Mouse (Mus musculus): ENCODE results near the gene Zfp277. TPM values are rescaled to one million over a fixed set of nuclear protein-coding genes. Genes with fewer than 3 reads are reported as not detected.

The Zfp277 gene
- polyA plus RNA-seq, 2 experiments = 5.1 to 7.4 TPM

DNA sequence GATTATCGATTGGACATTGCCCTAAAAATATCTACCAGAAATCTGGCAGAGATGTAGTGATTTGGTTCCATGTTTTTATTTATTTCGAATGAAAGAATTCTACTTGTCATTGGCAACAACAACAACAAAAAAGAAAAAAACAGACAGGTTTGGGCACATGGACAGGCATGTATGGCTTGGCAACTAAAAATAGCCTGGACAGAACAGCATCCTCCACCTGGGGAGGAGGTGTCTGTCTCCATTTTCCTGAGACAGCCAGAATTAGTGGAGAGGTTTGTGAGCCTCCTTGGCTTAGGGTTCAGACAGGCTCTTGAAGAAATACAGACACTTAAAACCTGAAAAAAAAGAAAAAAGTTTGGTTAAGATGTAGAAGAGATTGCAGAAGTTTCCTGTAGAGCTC, 10.8 kb upstream of the Zfp277 start:
- Histone ChIP-seq H3K4me3 (ENCODE audit: insufficient read depth in 1 of 2, low read depth in 2 of 2, low read length in 2 of 2) (no peak overlapping the region), H3K9me3 (ENCODE audit: control insufficient read depth, low read length) (no peaks in the 10 kb centered on the region), H3K27me3 (ENCODE audit: control insufficient read depth, insufficient read depth, low read length) (no peaks in the 10 kb centered on the region), H3K27ac (no peak overlapping the region), H3K4me1 (replicated peaks; ENCODE audit: control insufficient read depth in 2 of 2, insufficient read depth in 2 of 2, low read length in 1 of 2) (no peaks in the 10 kb centered on the region), H3K36me3 (replicated peaks; ENCODE audit: control insufficient read depth, insufficient read depth, low read depth) (no peaks in the 10 kb centered on the region), H3K9ac (replicated peaks) (no peak overlapping the region), H3K4me2 (ENCODE audit: low read depth) (no peak overlapping the region)
- ATAC-seq (ENCODE audit: insufficient read depth) (no peak), DNase-seq (ENCODE audit: low read depth in 3 of 3, low spot score in 3 of 3) (no peak)
- TF ChIP-seq EP300 (IDR thresholded peaks at IDR 0.05; ENCODE audit: low read depth) = no peak
- no peak for TF ChIP-seq CTCF (IDR thresholded peaks at IDR 0.05; ENCODE audit: low read depth)
- 56% methylated on average over 2 of the region's 2 CpGs for WGBS (ENCODE audit: insufficient replicate concordance)

DNA sequence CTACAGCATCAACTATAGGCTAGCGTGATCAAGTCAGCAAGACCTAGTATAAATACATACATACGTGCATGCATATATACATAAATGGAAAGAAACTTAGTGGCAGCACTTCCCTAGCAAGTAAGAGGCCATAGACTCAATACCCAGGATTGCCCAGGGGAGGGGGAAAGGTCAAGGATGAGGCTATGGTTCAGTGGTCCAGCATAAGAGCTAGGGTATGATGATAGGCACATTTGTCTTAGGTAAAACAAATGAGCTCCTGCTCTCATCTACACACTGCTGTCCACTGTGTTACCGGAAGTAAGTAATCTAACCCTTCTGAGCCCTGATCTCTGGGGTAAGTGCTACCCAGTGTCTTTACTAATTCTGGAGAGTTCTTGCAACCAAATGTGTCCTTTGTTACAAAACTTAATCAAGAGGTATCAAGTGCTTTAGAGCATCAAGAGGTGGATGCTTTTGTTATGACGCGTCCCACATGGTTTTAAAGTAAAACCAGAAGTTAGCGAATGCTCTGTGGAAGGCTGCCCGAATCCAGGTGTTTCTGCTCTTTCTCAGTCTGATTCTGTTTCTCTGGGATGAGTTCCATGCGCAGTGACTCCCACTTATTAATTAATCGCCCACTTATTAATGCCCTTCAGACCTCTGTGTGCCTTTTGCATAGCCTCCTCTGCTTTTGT, 3.6 kb upstream of the Zfp277 start:
- Histone ChIP-seq H3K4me3 (ENCODE audit: insufficient read depth in 1 of 2, low read depth in 2 of 2, low read length in 2 of 2) (no peak overlapping the region), H3K4me1 (replicated peaks; ENCODE audit: control insufficient read depth in 2 of 2, insufficient read depth in 2 of 2, low read length in 1 of 2) (peaks cover 2 to 5% of the 10 kb centered on the region in 2 experiments; a peak in 3 of 4 replicates), H3K9ac (replicated peaks) (no peak overlapping the region), H3K36me3 (replicated peaks; ENCODE audit: control insufficient read depth, insufficient read depth, low read depth) (no peaks in the 10 kb centered on the region), H3K4me2 (ENCODE audit: low read depth) (no peak overlapping the region), H3K9me3 (ENCODE audit: control insufficient read depth, low read length) (no peaks in the 10 kb centered on the region), H3K27ac (no peak overlapping the region), H3K27me3 (ENCODE audit: control insufficient read depth, insufficient read depth, low read length) (peaks cover 34% of the 10 kb centered on the region)
- no peak for TF ChIP-seq EP300 (IDR thresholded peaks at IDR 0.05; ENCODE audit: low read depth)
- WGBS (ENCODE audit: insufficient replicate concordance) = 69% methylated on average over 9 of the region's 9 CpGs
- no peak for DNase-seq (ENCODE audit: low read depth in 3 of 3, low spot score in 3 of 3)
- no peak for ATAC-seq (ENCODE audit: insufficient read depth)

- no peaks in the 10 kb centered on the region for H3K9me3 ChIP-seq (ENCODE audit: control insufficient read depth, low read length)
- 7% methylated on average over 10 of the region's 10 CpGs for whole genome bisulfite sequencing (ENCODE audit: insufficient replicate concordance)
- ATAC-seq (ENCODE audit: insufficient read depth) (no peak), DNase-seq (ENCODE audit: low read depth in 3 of 3, low spot score in 3 of 3) (no peak)
- H3K27me3 ChIP-seq (ENCODE audit: control insufficient read depth, insufficient read depth, low read length) = peaks cover 34% of the 10 kb centered on the region
- H3K36me3 ChIP-seq (replicated peaks; ENCODE audit: control insufficient read depth, insufficient read depth, low read depth) = no peaks in the 10 kb centered on the region
- H3K4me1 ChIP-seq (replicated peaks; ENCODE audit: control insufficient read depth in 2 of 2, insufficient read depth in 2 of 2, low read length in 1 of 2) = peaks cover 2 to 5% of the 10 kb centered on the region in 2 experiments; a peak in 3 of 4 replicates
- no peak for TF ChIP-seq EP300 (IDR thresholded peaks at IDR 0.05; ENCODE audit: low read depth)
- TF ChIP-seq CTCF (IDR thresholded peaks at IDR 0.05; ENCODE audit: low read depth) = no peak
- peak overlapping the region; percentile 88 for H3K4me2 ChIP-seq (ENCODE audit: low read depth)
- peak overlapping the region in 1 of 2 experiments; percentile 0; a peak in 1 of 4 replicates for H3K4me3 ChIP-seq (ENCODE audit: insufficient read depth in 1 of 2, low read depth in 2 of 2, low read length in 2 of 2)
- no peak overlapping the region for H3K9ac ChIP-seq (replicated peaks)
- H3K27ac ChIP-seq = no peak overlapping the region
These were observed 2.1 kb upstream of the Zfp277 start for GRCm38 (mm10) chr12:40447561-40448355.

DNA sequence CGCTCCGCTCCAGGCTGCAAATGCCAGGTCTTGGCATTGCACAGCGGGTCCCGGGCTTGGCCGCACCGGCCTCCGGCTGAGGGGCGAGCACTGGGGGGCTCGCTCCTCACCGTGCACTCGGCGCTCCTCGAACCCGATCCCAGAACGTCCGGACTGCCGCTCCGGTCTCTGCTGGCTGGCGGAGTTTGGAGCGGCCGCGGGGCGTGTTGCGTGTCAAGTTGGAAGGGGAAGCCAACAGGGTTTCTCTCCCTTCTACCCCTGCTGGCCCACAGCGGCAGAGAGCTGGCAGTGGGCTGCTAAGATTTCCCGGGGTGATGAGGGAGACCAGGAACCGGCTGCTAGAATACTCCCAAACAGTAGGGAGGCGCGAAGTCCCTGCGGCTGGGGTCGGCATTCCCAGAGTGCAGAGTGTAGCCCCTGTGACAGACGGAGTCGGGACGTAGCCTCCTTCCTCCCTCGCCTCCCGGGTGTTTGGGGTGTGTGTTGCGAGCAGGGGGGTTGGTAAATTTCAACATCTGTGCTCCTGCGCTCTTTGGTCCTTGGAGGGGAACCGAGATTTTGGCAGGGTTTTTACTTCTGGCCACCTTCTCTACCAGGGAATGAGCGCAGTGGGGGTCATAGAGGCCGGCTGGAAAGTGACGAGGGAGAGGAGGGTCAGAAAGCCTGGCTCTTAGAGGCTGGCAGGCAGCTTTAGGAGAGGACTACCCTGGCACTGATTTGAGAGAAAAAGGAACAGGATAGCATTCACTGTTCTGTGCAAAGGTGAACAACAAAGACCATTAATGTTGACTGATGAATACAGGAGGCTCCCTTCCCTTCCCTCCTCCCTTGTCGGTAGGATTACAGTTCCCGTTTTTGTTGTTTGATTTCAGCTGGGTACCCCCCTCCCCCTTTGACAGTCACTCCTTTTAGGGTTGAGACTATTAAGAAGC, 1.0 kb upstream of the Zfp277 start:
- 1% methylated on average over 44 of the region's 44 CpGs for WGBS (ENCODE audit: insufficient replicate concordance)
- H3K27me3 ChIP-seq (ENCODE audit: control insufficient read depth, insufficient read depth, low read length) = peaks cover 34% of the 10 kb centered on the region
- no peak for DNase-seq (ENCODE audit: low read depth in 3 of 3, low spot score in 3 of 3)
- H3K9me3 ChIP-seq (ENCODE audit: control insufficient read depth, low read length) = no peaks in the 10 kb centered on the region
- ATAC-seq (ENCODE audit: insufficient read depth) = no peak
- no peaks in the 10 kb centered on the region for H3K36me3 ChIP-seq (replicated peaks; ENCODE audit: control insufficient read depth, insufficient read depth, low read depth)
- peak overlapping the region; percentile 40 for H3K9ac ChIP-seq (replicated peaks)
- peaks cover 2 to 5% of the 10 kb centered on the region in 2 experiments; a peak in 3 of 4 replicates for H3K4me1 ChIP-seq (replicated peaks; ENCODE audit: control insufficient read depth in 2 of 2, insufficient read depth in 2 of 2, low read length in 1 of 2)
- TF ChIP-seq CTCF (IDR thresholded peaks at IDR 0.05; ENCODE audit: low read depth) (0 out of 2 replicates have a peak, but pooled peaks have one; percentile 2), EP300 (IDR thresholded peaks at IDR 0.05; ENCODE audit: low read depth) (no peak)
- peak overlapping the region; percentile 88 for H3K4me2 ChIP-seq (ENCODE audit: low read depth)
- peak overlapping the region; percentile 82 to 89 for H3K4me3 ChIP-seq (ENCODE audit: insufficient read depth in 1 of 2, low read depth in 2 of 2, low read length in 2 of 2)
- H3K27ac ChIP-seq = no peak overlapping the region
